Mouse (Mus musculus): ENCODE data around the gene Mdga1.

The Mdga1 gene

GRCm38 (mm10) chr17:29970037-29970555 lies at the start of gene Mdga1:
Gene Mdga1, minus strand, starts transcription at chr17:29970087.
- DNase-seq (ENCODE audit: low read depth): no peak

GRCm38 (mm10) chr17:30018927-30019610 lies 49.2 kb upstream of the Mdga1 start:
- no peak for DNase-seq (ENCODE audit: low read depth)

GRCm38 (mm10) chr17:30014660-30015059 lies 44.8 kb upstream of the Mdga1 start:
- DNase-seq (ENCODE audit: low read depth): peak; percentile 28

- DNase-seq (ENCODE audit: low read depth): no peak
These were observed 38.5 kb upstream of the Mdga1 start for GRCm38 (mm10) chr17:30008392-30008791.

- no peak for DNase-seq (ENCODE audit: low read depth)
These were observed 38.0 kb upstream of the Mdga1 start for GRCm38 (mm10) chr17:30007883-30008282.

- no peak for DNase-seq (ENCODE audit: low read depth)
These were observed 37.0 kb upstream of the Mdga1 start for GRCm38 (mm10) chr17:30006877-30007276.

GRCm38 (mm10) chr17:30005451-30005941 lies 35.6 kb upstream of the Mdga1 start:
- DNase-seq (ENCODE audit: low read depth): peak; percentile 75

GRCm38 (mm10) chr17:30005103-30005443 lies 35.2 kb upstream of the Mdga1 start:
- no peak for DNase-seq (ENCODE audit: low read depth)

GRCm38 (mm10) chr17:30004203-30005102 lies 34.6 kb upstream of the Mdga1 start, which contains the start of gene Zfand3:
Gene Zfand3, plus strand, starts transcription at chr17:30004733.
- DNase-seq (ENCODE audit: low read depth): peak; percentile 96

- DNase-seq (ENCODE audit: low read depth): no peak
These were observed 28.8 kb upstream of the Mdga1 start for GRCm38 (mm10) chr17:29998566-29999295.

GRCm38 (mm10) chr17:29997726-29998125 lies 27.8 kb upstream of the Mdga1 start:
- no peak for DNase-seq (ENCODE audit: low read depth)

GRCm38 (mm10) chr17:29995986-29996385 lies 26.1 kb upstream of the Mdga1 start:
- DNase-seq (ENCODE audit: low read depth): no peak

GRCm38 (mm10) chr17:29994459-29994858 lies 24.6 kb upstream of the Mdga1 start:
- DNase-seq (ENCODE audit: low read depth): no peak

GRCm38 (mm10) chr17:29994011-29994410 lies 24.1 kb upstream of the Mdga1 start:
- no peak for DNase-seq (ENCODE audit: low read depth)

GRCm38 (mm10) chr17:29993488-29993887 lies 23.6 kb upstream of the Mdga1 start:
- no peak for DNase-seq (ENCODE audit: low read depth)

GRCm38 (mm10) chr17:29990845-29991244 lies 21.0 kb upstream of the Mdga1 start:
- DNase-seq (ENCODE audit: low read depth): no peak

GRCm38 (mm10) chr17:29990136-29990535 lies 20.2 kb upstream of the Mdga1 start:
- DNase-seq (ENCODE audit: low read depth): no peak

GRCm38 (mm10) chr17:29989653-29990052 lies 19.8 kb upstream of the Mdga1 start:
- no peak for DNase-seq (ENCODE audit: low read depth)

GRCm38 (mm10) chr17:29988141-29988540 lies 18.3 kb upstream of the Mdga1 start:
- no peak for DNase-seq (ENCODE audit: low read depth)

- DNase-seq (ENCODE audit: low read depth): no peak
These were observed 15.6 kb upstream of the Mdga1 start for GRCm38 (mm10) chr17:29985534-29985933.

GRCm38 (mm10) chr17:29984931-29985330 lies 15.0 kb upstream of the Mdga1 start:
- DNase-seq (ENCODE audit: low read depth): no peak

GRCm38 (mm10) chr17:29983190-29983589 lies 13.3 kb upstream of the Mdga1 start:
- no peak for DNase-seq (ENCODE audit: low read depth)

Data from induced T-regulatory cell, adult 2 months (primary cell).